Mouse (Mus musculus) limb, embryonic 13.5 days (tissue): ENCODE measurements at regions not wholly inside any gene's neighbourhood (a gene's known extent, or its start where the extent isn't known, plus 50 kb on each side); places are given as distances from the start of the nearest gene placed in this dataset.
A peak's percentile ranks its signal among the peaks of the same experiment; 100 is the strongest.
"Not testable (repeated sequence)": the region's sequence is repeated elsewhere in the genome, so short reads cannot be mapped to it uniquely, and the experiment has no call there.

Experiments used
- ATAC-seq: fragments of 200-750 bp; cut with Nextera tagmentation; 2 replicates; pipeline ENCODE4 v1.8.0; 2017; ENCODE audit warnings: low read depth, moderate number of reproducible peaks, moderate TSS enrichment; ENCODE audit not compliant: low FRiP score
- H3K27ac ChIP-seq: fragments of 300-500 bp; sonication (generic); 2 replicates; pipeline ENCODE4 v1.5.1; 2015; ENCODE audit warnings: inconsistent platforms, mild to moderate bottlenecking, moderate library complexity
- H3K27me3 ChIP-seq: fragments of 300-500 bp; sonication (generic); 2 replicates; pipeline ENCODE4 v1.6.1; 2015; ENCODE audit warnings: mild to moderate bottlenecking, inconsistent platforms
- H3K36me3 ChIP-seq: fragments of 300-500 bp; sonication (generic); 2 replicates; pipeline ENCODE4 v1.6.1; 2015; ENCODE audit warnings: inconsistent platforms, mild to moderate bottlenecking, moderate library complexity
- H3K4me1 ChIP-seq: fragments of 300-500 bp; sonication (generic); 2 replicates; pipeline ENCODE4 v1.6.1; 2015; ENCODE audit warnings: inconsistent platforms
- H3K4me2 ChIP-seq: fragments of 300-500 bp; sonication (generic); replicated peaks from 2 replicates; pipeline ENCODE4 v1.6.1; 2015; ENCODE audit warnings: inconsistent platforms, mild to moderate bottlenecking, moderate library complexity
- H3K4me3 ChIP-seq: fragments of 300-500 bp; sonication (generic); 2 replicates; pipeline ENCODE4 v1.5.1; 2015; ENCODE audit warnings: moderate library complexity, mild to moderate bottlenecking, inconsistent platforms
- H3K9ac ChIP-seq: fragments of 300-500 bp; sonication (generic); 2 replicates; pipeline ENCODE4 v1.6.1; 2015; ENCODE audit warnings: mild to moderate bottlenecking, inconsistent platforms
- H3K9me3 ChIP-seq: fragments of 300-500 bp; sonication (generic); 2 replicates; pipeline ENCODE4 v1.6.1; 2016; ENCODE audit warnings: inconsistent platforms
- WGBS: fragments of 180-500 bp; shearing (Covaris S2); methylation state at CpG from one replicate; pipeline ENCODE4 v1.1.7; 2015; 5-methylcytosine and 5-hydroxymethylcytosine counted together

DNA sequence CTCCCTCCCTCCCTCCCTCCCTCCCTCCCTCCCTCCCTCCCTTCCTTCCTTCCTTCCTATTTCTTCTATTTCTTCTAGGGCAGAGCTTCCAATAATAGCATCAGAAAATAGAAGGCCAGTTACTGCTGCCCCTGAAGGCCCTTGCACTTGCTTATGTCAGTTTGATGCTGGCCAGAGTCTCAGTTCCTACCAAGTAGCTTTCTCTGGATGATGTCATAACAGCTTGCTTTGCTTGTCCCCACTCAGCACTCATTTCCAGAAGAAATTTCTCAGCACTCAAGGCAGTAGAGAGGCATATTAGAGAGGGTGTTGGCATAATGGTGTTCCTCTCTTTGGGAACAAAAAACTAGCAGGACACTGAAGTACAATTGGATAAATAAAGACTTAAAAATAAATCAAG is 811.6 kb upstream of the 4930444P10Rik start:
- H3K4me2 ChIP-seq, result no peak overlapping the region
- no peak overlapping the region for H3K9ac ChIP-seq
- H3K27ac ChIP-seq, result no peak overlapping the region
- no peaks in the 10 kb centered on the region for H3K4me1 ChIP-seq
- H3K27me3 ChIP-seq, result no peaks in the 10 kb centered on the region
- H3K36me3 ChIP-seq, result no peaks in the 10 kb centered on the region
- ATAC-seq, result no peak
- no peaks in the 10 kb centered on the region for H3K9me3 ChIP-seq
- no peak overlapping the region for H3K4me3 ChIP-seq

DNA sequence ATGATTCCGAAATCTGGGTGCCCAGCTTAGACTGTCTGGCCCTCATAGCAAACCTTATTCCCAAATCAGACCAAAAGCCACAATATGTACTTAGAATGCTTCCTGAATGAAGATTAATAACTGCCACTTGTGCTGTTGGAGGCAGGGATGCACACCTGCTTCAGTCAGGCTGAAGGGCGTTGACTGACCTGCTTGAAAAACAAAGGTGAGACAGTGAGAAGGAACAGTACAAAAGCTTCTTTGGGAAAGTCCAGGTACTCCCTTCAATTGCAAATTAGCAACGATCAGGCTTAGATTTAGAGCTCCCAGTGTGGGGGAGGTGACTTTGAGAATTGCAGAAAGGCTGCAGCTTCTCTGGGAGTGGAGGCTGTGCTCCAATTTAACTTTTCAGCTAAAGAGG is 775.3 kb upstream of the 4930444P10Rik start:
- not testable (repeated sequence) for H3K27ac ChIP-seq, H3K9ac ChIP-seq, H3K4me1 ChIP-seq, ATAC-seq, H3K4me2 ChIP-seq, H3K36me3 ChIP-seq, H3K27me3 ChIP-seq, H3K4me3 ChIP-seq
- H3K9me3 ChIP-seq, result peaks cover 12% of the 10 kb centered on the region
- 79% methylated on average over 3 of the region's 3 CpGs for WGBS

DNA sequence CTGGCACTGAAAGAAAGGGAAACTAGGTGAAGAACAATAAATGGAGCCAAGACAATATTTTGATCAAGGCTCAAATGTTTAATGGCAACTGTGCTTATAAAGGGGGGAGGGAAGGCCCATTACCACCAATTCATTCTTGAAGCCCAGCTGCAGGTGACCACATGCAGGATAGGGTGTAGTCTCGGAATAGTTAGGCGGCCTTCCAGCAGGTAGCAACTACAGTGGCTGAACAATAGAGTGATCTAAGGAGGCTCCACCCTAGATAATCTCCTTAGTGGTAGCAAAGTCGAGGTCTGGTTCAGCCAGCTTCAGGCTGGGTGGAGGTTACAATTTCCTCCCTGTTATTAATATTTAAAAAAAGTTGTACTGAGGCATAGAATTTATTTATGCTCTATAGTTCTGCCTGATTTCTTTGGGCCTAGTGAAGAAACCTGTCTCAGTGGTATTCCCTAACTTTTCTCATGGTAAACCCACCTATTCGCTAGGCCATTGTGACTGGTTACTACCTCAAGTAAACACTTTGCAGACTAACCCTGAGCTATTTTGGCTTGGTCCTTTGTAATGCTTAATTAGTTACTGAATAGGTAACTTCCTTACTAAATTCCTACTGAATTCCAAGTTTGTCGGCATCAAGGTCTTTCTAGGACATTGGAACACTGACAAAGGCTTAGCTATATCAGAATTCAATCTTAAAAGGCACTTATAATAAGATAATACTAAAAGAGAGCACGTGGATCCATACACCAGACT is 774.1 kb upstream of the 4930444P10Rik start:
- H3K27me3 ChIP-seq, H3K9ac ChIP-seq, H3K27ac ChIP-seq, ATAC-seq, H3K36me3 ChIP-seq, H3K4me2 ChIP-seq, H3K4me3 ChIP-seq, H3K4me1 ChIP-seq: not testable (repeated sequence)
- H3K9me3 ChIP-seq, result peaks cover 12% of the 10 kb centered on the region
- 86% methylated on average over 6 of the region's 6 CpGs for WGBS

GRCm38 (mm10) chr1:16837111-16837510 is 744.0 kb upstream of the 4930444P10Rik start:
- no peak overlapping the region for H3K27ac ChIP-seq

GRCm38 (mm10) chr1:16824709-16825108 is 731.6 kb upstream of the 4930444P10Rik start:
- H3K36me3 ChIP-seq, H3K27me3 ChIP-seq, H3K4me3 ChIP-seq, H3K4me2 ChIP-seq, H3K4me1 ChIP-seq, H3K9ac ChIP-seq, H3K9me3 ChIP-seq, H3K27ac ChIP-seq, ATAC-seq: not testable (repeated sequence)
- 56% methylated on average over 4 of the region's 4 CpGs for WGBS

More at GRCm38 (mm10) chr1:16837111-16837510, 744.0 kb upstream of the 4930444P10Rik start:
- H3K9me3 ChIP-seq, result no peaks in the 10 kb centered on the region
- no peaks in the 10 kb centered on the region for H3K4me1 ChIP-seq
- H3K4me3 ChIP-seq, result no peak overlapping the region
- no peak overlapping the region for H3K9ac ChIP-seq
- H3K4me2 ChIP-seq, result no peak overlapping the region
- no peak for ATAC-seq
- no peaks in the 10 kb centered on the region for H3K36me3 ChIP-seq
- H3K27me3 ChIP-seq, result no peaks in the 10 kb centered on the region

DNA sequence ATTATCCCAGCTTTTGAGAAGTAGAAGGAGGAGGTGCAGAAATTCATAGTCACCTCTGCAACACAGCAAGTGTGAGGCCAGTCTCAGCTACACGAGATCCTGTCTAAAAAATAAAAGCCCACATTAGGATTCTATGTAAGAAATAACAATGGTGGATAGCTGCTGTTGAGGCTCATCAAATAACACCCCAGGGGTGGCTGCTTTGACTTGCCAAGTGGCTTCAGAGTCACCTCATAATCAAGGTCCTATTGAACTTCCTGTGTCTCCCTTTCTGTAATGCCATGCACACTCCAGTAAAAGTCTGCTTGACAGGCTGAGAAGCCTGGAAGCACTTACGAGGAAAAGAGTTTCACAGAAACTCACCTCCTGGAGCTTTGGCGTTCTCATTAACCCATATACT is 730.9 kb upstream of the 4930444P10Rik start:
- H3K27me3 ChIP-seq, result no peaks in the 10 kb centered on the region
- H3K27ac ChIP-seq, result no peak overlapping the region
- H3K36me3 ChIP-seq, result no peaks in the 10 kb centered on the region
- no peak overlapping the region for H3K4me2 ChIP-seq
- WGBS, result 10% methylated on average over 3 of the region's 3 CpGs
- peak; percentile 71 for ATAC-seq
- no peak overlapping the region for H3K9ac ChIP-seq
- no peak overlapping the region for H3K4me3 ChIP-seq
- no peaks in the 10 kb centered on the region for H3K4me1 ChIP-seq
- H3K9me3 ChIP-seq, result peaks cover 5% of the 10 kb centered on the region; the same call in 1 of the 2 replicates

DNA sequence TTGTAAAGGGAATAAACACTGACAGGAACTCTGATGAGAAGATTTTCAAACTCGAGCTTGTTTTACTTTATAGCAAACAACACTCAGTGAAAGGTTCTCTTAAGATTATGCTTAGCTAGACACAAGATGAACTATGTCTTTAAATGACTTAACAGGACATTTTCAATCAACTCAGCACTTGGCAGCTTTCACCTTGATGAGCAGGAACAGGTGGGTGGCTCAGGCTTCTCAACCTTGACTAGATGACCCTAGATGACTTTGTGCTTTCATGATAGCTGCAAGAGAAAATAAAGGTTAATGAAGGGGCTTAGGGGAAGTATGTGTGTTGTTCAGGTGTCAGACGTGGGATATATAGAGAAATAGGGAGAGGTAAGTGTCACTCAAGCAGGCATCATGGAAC is 728.1 kb upstream of the 4930444P10Rik start:
- H3K27ac ChIP-seq, result no peak overlapping the region
- H3K27me3 ChIP-seq, result no peaks in the 10 kb centered on the region
- 59% methylated on average over 2 of the region's 2 CpGs for WGBS
- no peak for ATAC-seq
- H3K4me3 ChIP-seq, result no peak overlapping the region
- no peak overlapping the region for H3K4me2 ChIP-seq
- H3K36me3 ChIP-seq, result no peaks in the 10 kb centered on the region
- no peaks in the 10 kb centered on the region for H3K4me1 ChIP-seq
- H3K9ac ChIP-seq, result no peak overlapping the region
- peaks cover 5% of the 10 kb centered on the region; the same call in 1 of the 2 replicates for H3K9me3 ChIP-seq

- Histone ChIP-seq H3K4me3 (no peak overlapping the region), H3K4me2 (no peak overlapping the region), H3K36me3 (no peaks in the 10 kb centered on the region), H3K9ac (no peak overlapping the region), H3K4me1 (no peaks in the 10 kb centered on the region), H3K27ac (no peak overlapping the region), H3K9me3 (peaks cover 5% of the 10 kb centered on the region; the same call in 1 of the 2 replicates), H3K27me3 (no peaks in the 10 kb centered on the region)
- no peak for ATAC-seq
- WGBS, result 83% methylated on average over 7 of the region's 7 CpGs
Measured at GRCm38 (mm10) chr1:16816572-16816971, 723.4 kb upstream of the 4930444P10Rik start.

- Histone ChIP-seq H3K4me2 (no peak overlapping the region), H3K36me3 (no peaks in the 10 kb centered on the region), H3K4me1 (no peaks in the 10 kb centered on the region), H3K9ac (no peak overlapping the region), H3K9me3 (peaks cover 5% of the 10 kb centered on the region; the same call in 1 of the 2 replicates), H3K27ac (no peak overlapping the region), H3K4me3 (no peak overlapping the region), H3K27me3 (no peaks in the 10 kb centered on the region)
- no peak for ATAC-seq
Measured at GRCm38 (mm10) chr1:16815731-16816130, 722.6 kb upstream of the 4930444P10Rik start.

GRCm38 (mm10) chr1:16809370-16810150 is 716.4 kb upstream of the 4930444P10Rik start:
- Histone ChIP-seq H3K4me3 (no peak overlapping the region), H3K36me3 (no peaks in the 10 kb centered on the region), H3K27ac (no peak overlapping the region), H3K4me1 (no peaks in the 10 kb centered on the region), H3K9me3 (no peaks in the 10 kb centered on the region), H3K27me3 (no peaks in the 10 kb centered on the region), H3K4me2 (no peak overlapping the region), H3K9ac (no peak overlapping the region)
- WGBS, result 91% methylated on average over 10 of the region's 10 CpGs
- ATAC-seq, result no peak

- peak; percentile 83 for ATAC-seq
- Histone ChIP-seq H3K27ac (no peak overlapping the region), H3K9ac (no peak overlapping the region), H3K27me3 (no peaks in the 10 kb centered on the region), H3K36me3 (no peaks in the 10 kb centered on the region), H3K9me3 (no peaks in the 10 kb centered on the region), H3K4me1 (no peaks in the 10 kb centered on the region), H3K4me2 (no peak overlapping the region), H3K4me3 (no peak overlapping the region)
- WGBS, result 76% methylated on average over 6 of the region's 6 CpGs
Measured at GRCm38 (mm10) chr1:16798292-16798691, 705.2 kb upstream of the 4930444P10Rik start.

- Histone ChIP-seq H3K4me2 (no peak overlapping the region), H3K9me3 (no peaks in the 10 kb centered on the region), H3K27me3 (no peaks in the 10 kb centered on the region), H3K4me3 (no peak overlapping the region), H3K9ac (no peak overlapping the region), H3K4me1 (no peaks in the 10 kb centered on the region), H3K27ac (no peak overlapping the region), H3K36me3 (no peaks in the 10 kb centered on the region)
- ATAC-seq, result no peak
- 39% methylated on average over 1 of the region's 1 CpGs for WGBS
Measured at GRCm38 (mm10) chr1:16796449-16796848, 703.3 kb upstream of the 4930444P10Rik start.
